In the genomic region with DNA sequence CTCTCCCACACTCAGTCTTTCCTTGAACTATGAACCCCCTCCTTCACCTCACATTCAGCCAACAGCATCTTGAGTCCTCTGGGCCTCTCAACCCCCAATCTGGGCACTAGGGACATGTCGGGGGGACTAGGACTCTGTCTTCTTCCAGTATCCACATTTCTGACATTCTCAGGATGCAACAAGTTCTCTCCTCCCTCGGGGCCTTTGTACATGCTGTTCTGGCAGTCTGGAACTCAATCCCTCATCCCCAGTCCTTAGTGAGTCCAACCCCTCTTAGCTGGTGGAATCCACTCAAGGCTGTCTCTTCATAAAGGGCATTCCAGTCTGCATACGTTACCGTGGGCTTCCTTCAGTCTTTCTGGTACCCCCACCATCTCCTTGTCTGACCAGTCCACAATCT, we compare ENCODE assay signal across 17 mouse cellular contexts. TPM values are rescaled to one million over a fixed set of nuclear protein-coding genes. Genes with fewer than 3 reads are reported as not detected.
DNase-seq lines count a peak whose midpoint lies in the region; ATAC-seq and TF ChIP-seq lines count a peak whose summit lies in the region.
"Had no signal": no experiment of that assay in that cellular context is flagged by ENCODE, and none has a peak within 500 bp of the region (broad histone marks: within the 10 kb centered on the region; RNA-seq: fewer than 3 reads in every experiment).

No protein-coding gene starts in this region.

- peak overlapping the region; percentile 24; the same call in 1 of the 2 replicates for H3K27ac ChIP-seq in heart, postnatal 0 days (ENCODE audit: low read depth)
- H3K27ac ChIP-seq in lung, postnatal 0 days (ENCODE audit: low read length): peak overlapping the region; percentile 57; the same call in 1 of the 2 replicates
- H3K27ac ChIP-seq in brown adipose tissue, adult 24 weeks (replicated peaks; ENCODE audit: low read depth, low read length): peak overlapping the region; percentile 24; the same call in 1 of the 2 replicates
- H3K27ac ChIP-seq: forebrain, embryonic 15.5 days; heart, embryonic 10.5 days; hindbrain, embryonic 13.5 days; hindbrain, postnatal 0 days had no signal

- H3K4me1 ChIP-seq in heart, postnatal 0 days (ENCODE audit: control insufficient read depth, insufficient read depth): peaks cover 38% of the 10 kb centered on the region
- peaks cover 35% of the 10 kb centered on the region; the same call in 1 of the 2 replicates for H3K4me1 ChIP-seq in lung, postnatal 0 days (ENCODE audit: insufficient read depth, low read depth, low read length)
- peaks cover 66% of the 10 kb centered on the region for H3K4me1 ChIP-seq in brown adipose tissue, adult 24 weeks (ENCODE audit: control insufficient read depth, insufficient read depth, insufficient read length, low read length)

- H3K4me2 ChIP-seq in heart, postnatal 0 days (ENCODE audit: low read depth, low read length): no peak overlapping the region
- H3K4me2 ChIP-seq in lung, postnatal 0 days (replicated peaks; ENCODE audit: low read depth, low read length): no peak overlapping the region
- H3K4me2 ChIP-seq: forebrain, embryonic 15.5 days; hindbrain, embryonic 13.5 days had no signal

- no peaks in the 10 kb centered on the region for H3K27me3 ChIP-seq in heart, postnatal 0 days (ENCODE audit: control insufficient read depth, insufficient read depth, low read length)
- no peaks in the 10 kb centered on the region for H3K27me3 ChIP-seq in lung, postnatal 0 days (replicated peaks; ENCODE audit: insufficient read depth, low read length)
- H3K27me3 ChIP-seq: forebrain, embryonic 15.5 days had no signal

- no peak for TF ChIP-seq EP300 in heart, postnatal 0 days (IDR thresholded peaks at IDR 0.05; ENCODE audit: low read depth)
- peak; percentile 96 for TF ChIP-seq EP300 in lung, postnatal 0 days (IDR thresholded peaks at IDR 0.05)

- intact Hi-C loops in heart, postnatal 10 days (cut with DNase I): no loop called here

- TF ChIP-seq CTCF in heart, postnatal 0 days (IDR thresholded peaks at IDR 0.05; ENCODE audit: low read depth): no peak
- no peak for TF ChIP-seq CTCF in lung, postnatal 0 days (IDR thresholded peaks at IDR 0.05)

- H3K9ac ChIP-seq in heart, postnatal 0 days (replicated peaks; ENCODE audit: low read depth, low read length): no peak overlapping the region
- no peak overlapping the region for H3K9ac ChIP-seq in lung, postnatal 0 days (replicated peaks; ENCODE audit: low read depth)
- H3K9ac ChIP-seq: forebrain, embryonic 15.5 days; hindbrain, embryonic 13.5 days had no signal

- ATAC-seq in heart, postnatal 0 days (ENCODE audit: insufficient read depth, low read depth): no peak
- ATAC-seq in lung, postnatal 0 days: peak; percentile 36
- ATAC-seq: forebrain, embryonic 15.5 days; hindbrain, postnatal 0 days had no signal

- WGBS in heart, postnatal 0 days: 49% methylated on average over 4 of the region's 4 CpGs
- WGBS in lung, postnatal 0 days: 44% methylated on average over 4 of the region's 4 CpGs

- peak; percentile 96 for DNase-seq in heart, adult 11 months
- DNase-seq in heart, adult 9 months (ENCODE audit: low spot score in 2 of 2): no peak
- no peak for DNase-seq in heart, postnatal 0 days (ENCODE audit: low spot score)
- DNase-seq in heart, postnatal 10 days: no peak
- peak; percentile 71 for DNase-seq in lung, postnatal 0 days (ENCODE audit: low spot score)
- DNase-seq in lung, postnatal 25 days (ENCODE audit: low spot score): no peak
- DNase-seq in spleen, adult 12 weeks (ENCODE audit: low spot score): no peak
- DNase-seq: adrenal gland, postnatal 25 days; cerebellum, adult 2 months; cerebellum, postnatal 10 days; gastrocnemius, postnatal 36 days had no signal

- H3K9me3 ChIP-seq in heart, postnatal 0 days (replicated peaks; ENCODE audit: control insufficient read depth, low read length): no peaks in the 10 kb centered on the region
- no peaks in the 10 kb centered on the region for H3K9me3 ChIP-seq in lung, postnatal 0 days (ENCODE audit: low read length)
- H3K9me3 ChIP-seq: forebrain, embryonic 15.5 days; heart, embryonic 10.5 days; hindbrain, embryonic 13.5 days had no signal

- H3K4me3 ChIP-seq in heart, postnatal 0 days (ENCODE audit: low read depth, low read length): no peak overlapping the region
- no peak overlapping the region for H3K4me3 ChIP-seq in lung, postnatal 0 days (ENCODE audit: low read depth, low read length)
- no peak overlapping the region for H3K4me3 ChIP-seq in brown adipose tissue, adult 24 weeks (ENCODE audit: insufficient read depth, low read depth, low read length)
- H3K4me3 ChIP-seq: forebrain, embryonic 15.5 days; heart, embryonic 10.5 days; hindbrain, embryonic 13.5 days had no signal

- H3K36me3 ChIP-seq in heart, postnatal 0 days (replicated peaks; ENCODE audit: control insufficient read depth, insufficient read depth, low read length): no peaks in the 10 kb centered on the region
- no peaks in the 10 kb centered on the region for H3K36me3 ChIP-seq in lung, postnatal 0 days (ENCODE audit: insufficient read depth, low read length)
- H3K36me3 ChIP-seq: forebrain, embryonic 15.5 days; heart, embryonic 10.5 days; hindbrain, embryonic 13.5 days had no signal

RNA-seq across cellular contexts. Expression of a gene that starts 53.5 kb away (rescaled TPM):
- total RNA-seq in heart, postnatal 0 days (2014; rRNA removed; ENCODE audit: low replicate concordance): 458 and 512 TPM in 2 replicates
- polyA plus RNA-seq in heart, postnatal 0 days (2015; fragmentation: Nextera tagmentation; extraction: Ambion mirVana): 108 and 125 TPM in 2 replicates
- 100 to 1,000 TPM; 532 to 688 TPM for total RNA-seq in heart, postnatal 10 days (2021)
- 184 and 185 TPM in 2 replicates for polyA plus RNA-seq in lung, postnatal 0 days (2015; fragmentation: Nextera tagmentation; extraction: Ambion mirVana)
- 237 and 280 TPM in 2 replicates for polyA plus RNA-seq in brown adipose tissue, adult 24 weeks (2012; ENCODE audit: insufficient read depth, insufficient read length, missing spikeins)

RNA-seq across cellular contexts. Expression of a gene that starts 54.6 kb away (rescaled TPM):
- total RNA-seq in heart, postnatal 0 days (2014; rRNA removed; ENCODE audit: low replicate concordance): 0.58 TPM in 1 of 2 replicates, not detected in the other
- 0.37 and 0.52 TPM in 2 replicates for polyA plus RNA-seq in heart, postnatal 0 days (2015; fragmentation: Nextera tagmentation; extraction: Ambion mirVana)
- total RNA-seq in heart, postnatal 10 days (2021): 1 to 10 TPM; 1.2 to 1.5 TPM
- polyA plus RNA-seq in lung, postnatal 0 days (2015; fragmentation: Nextera tagmentation; extraction: Ambion mirVana): 0.42 and 0.43 TPM in 2 replicates
- polyA plus RNA-seq in brown adipose tissue, adult 24 weeks (2012; ENCODE audit: insufficient read depth, insufficient read length, missing spikeins): 1.8 and 2.1 TPM in 2 replicates
- total RNA-seq: ES-E14; hindbrain, postnatal 0 days had no signal

Comparison
In these comparisons a context has a peak if more than half of its experiments do, and no peak if none do; other contexts are left out.
1. DNase-seq: peak in heart, adult 11 months (single experiment) and lung, postnatal 0 days (single experiment); none in heart, adult 9 months (0 of 2), heart, postnatal 0 days (single experiment), heart, postnatal 10 days (0 of 2), lung, postnatal 25 days (single experiment) and spleen, adult 12 weeks (single experiment).
2. Peak in every context shown above with its lines, with median percentiles within 50 percentile points of each other: H3K27ac ChIP-seq.